Mouse (Mus musculus) embryonic fibroblast, embryonic 13.5 days (primary cell): ENCODE data around the gene Dock3.

Experiments
- CTCF ChIP-seq: IDR thresholded peaks from 2 replicates; pipeline ENCODE4 v1.5.1; 2011; ENCODE audit warnings: mild to moderate bottlenecking, control low read depth, low read length, moderate library complexity, borderline replicate concordance; ENCODE audit not compliant: insufficient read depth
- POLR2A ChIP-seq: IDR thresholded peaks from 2 replicates; pipeline ENCODE4 v1.6.1; 2011; ENCODE audit warnings: low read depth, mild to moderate bottlenecking, control low read depth, low read length, moderate library complexity

- TF ChIP-seq CTCF (no peak), POLR2A (no peak)
Measured at GRCm38 (mm10) chr9:107280322-107281027, 48.8 kb upstream of the Dock3 start.
